Mouse (Mus musculus) hindlimb bud, embryonic 11.5 days (tissue): ENCODE measurements at regions not wholly inside any gene's neighbourhood (a gene's known extent, or its start where the extent isn't known, plus 50 kb on each side); places are given as distances from the start of the nearest gene placed in this dataset.
"Not testable (repeated sequence)": the region's sequence is repeated elsewhere in the genome, so short reads cannot be mapped to it uniquely, and the experiment has no call there.

Source experiments
- DNase-seq: peaks from one replicate; pipeline ENCODE4 v3.0.0-alpha.2; 2012; ENCODE audit warnings: low read depth, low spot score; ENCODE audit errors: extremely low spot score

- no peak for DNase-seq
Observed at GRCm38 (mm10) chr12:93152618-93153245, 1303.8 kb upstream of the Sel1l start.

DNA sequence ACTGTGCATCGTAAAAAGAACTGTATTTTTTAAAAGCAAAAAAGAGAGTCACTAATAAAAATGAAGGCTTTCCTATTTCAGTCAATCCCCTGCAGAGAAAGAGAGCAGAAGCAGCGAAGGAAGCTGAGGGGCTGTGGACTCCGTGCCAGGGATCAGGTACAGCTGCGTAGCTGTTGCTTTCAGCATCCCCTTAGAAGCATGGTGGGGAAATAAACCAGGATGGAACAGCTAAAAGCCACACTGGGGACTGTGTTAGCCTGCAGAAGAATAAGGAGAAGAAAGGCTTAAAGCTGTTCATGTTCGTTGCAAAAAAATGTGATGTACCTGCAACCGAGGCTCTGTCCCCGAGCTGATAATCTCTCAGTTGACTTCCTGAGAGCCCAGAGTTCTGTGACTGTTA is 1302.6 kb upstream of the Sel1l start:
- DNase-seq, result no peak

GRCm38 (mm10) chr12:93142265-93142664 is 1293.3 kb upstream of the Sel1l start:
- DNase-seq, result no peak

DNA sequence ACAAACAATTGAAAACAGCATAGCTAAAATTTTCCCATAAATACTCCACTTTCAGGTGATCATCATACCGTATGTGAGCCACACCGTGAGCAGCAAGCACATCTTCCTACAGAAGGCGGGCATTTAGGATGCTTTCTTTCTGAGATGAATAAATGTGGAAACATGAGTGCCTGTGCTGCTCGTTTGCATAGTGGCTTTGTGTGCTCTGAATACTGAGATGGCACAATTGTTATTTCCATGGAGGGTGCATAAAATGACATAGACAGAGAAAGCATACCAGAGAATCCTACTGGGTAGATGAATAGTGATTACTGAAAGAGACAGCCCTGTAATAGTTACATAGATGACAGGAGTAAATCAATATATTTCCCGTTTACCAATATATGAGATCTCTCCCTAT is 1287.4 kb upstream of the Sel1l start:
- no peak for DNase-seq

- DNase-seq, result no peak
Observed at GRCm38 (mm10) chr12:93122216-93122615, 1273.3 kb upstream of the Sel1l start.

GRCm38 (mm10) chr12:93088031-93088790 is 1239.3 kb upstream of the Sel1l start:
- DNase-seq, result no peak

DNA sequence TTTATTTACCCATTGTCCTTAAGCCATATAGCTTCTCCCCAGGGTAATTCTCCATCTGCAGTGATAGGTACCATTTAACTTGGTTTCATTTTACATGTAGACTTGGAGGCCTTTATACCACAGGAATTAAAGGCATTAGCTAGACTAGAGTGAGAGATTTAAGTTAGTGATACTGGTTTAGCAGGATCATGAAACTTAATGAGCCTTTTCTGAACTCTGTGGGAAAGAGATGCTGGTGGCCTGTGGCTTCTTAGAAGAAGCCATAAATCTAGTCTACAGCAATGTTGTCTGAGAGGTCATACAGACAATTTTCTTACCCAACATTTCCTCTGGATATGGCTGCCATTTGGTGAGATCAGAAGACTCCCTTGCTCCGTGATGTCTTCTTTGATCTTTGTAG is 1214.9 kb upstream of the Sel1l start:
- no peak for DNase-seq

DNA sequence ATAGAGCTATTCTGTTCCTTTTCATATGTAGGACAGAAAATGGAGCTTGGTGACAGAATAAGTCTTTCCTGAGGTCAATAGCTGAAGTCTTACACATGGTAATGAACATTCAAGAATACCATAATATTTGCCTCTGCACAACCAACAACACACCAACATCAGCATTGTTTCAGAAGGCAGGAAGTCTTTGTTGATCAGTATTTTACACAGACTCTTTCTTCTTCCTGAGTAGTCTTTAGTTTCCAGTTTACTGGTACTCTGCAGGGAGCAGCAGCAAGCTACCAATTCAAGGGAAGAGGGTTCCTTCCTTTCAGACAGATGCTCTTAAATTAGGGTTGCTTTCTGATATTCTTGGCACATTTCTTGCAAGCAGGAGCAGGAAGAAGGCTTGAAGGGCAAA is 1170.7 kb upstream of the Sel1l start:
- no peak for DNase-seq

GRCm38 (mm10) chr12:93011583-93011982 is 1162.6 kb upstream of the Sel1l start:
- no peak for DNase-seq

GRCm38 (mm10) chr12:93006844-93007365 is 1157.9 kb upstream of the Sel1l start:
- DNase-seq, result peak; percentile 52

DNA sequence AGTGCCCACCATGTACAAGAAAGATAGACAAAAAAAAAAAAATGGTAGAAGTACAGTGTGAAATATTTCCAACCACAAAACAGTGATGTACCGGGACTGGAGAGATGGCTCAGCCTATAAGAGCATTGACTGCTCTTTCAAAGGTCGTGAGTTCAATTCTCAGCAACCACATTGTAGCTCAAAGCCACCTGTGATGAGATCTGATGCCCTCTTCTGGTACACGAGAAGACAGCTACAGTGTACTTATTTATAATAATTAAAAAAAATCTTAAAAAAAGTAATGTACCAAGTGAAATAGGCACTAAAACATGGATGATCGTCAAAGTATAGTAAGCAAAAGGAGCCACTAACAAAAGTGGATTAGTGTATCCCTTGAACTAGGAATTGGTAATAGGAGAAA is 1154.2 kb upstream of the Sel1l start:
- no peak for DNase-seq

GRCm38 (mm10) chr12:92975698-92976097 is 1126.7 kb upstream of the Sel1l start:
- DNase-seq, result no peak

- DNase-seq, result no peak
Observed at GRCm38 (mm10) chr12:92944352-92944751, 1095.4 kb upstream of the Sel1l start.

DNA sequence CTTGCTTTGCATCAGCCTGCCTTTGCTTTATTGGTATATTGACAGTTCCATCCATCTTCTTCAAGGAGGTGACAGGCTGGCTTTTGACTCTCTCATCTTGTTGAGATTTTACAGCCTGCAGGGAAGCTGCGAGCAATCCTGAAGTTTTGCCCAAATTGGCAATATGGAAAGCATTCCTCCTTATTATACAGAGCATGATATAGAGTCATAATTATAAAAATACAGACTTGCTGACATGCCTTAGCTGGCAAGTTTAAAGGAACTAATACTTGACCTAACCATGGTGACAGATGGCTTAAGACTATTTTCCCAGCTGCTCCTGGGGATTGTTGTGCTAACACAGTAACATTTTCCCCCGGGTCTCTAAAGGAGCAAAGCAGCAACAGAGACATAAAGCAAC is 1078.6 kb upstream of the Sel1l start:
- no peak for DNase-seq

DNA sequence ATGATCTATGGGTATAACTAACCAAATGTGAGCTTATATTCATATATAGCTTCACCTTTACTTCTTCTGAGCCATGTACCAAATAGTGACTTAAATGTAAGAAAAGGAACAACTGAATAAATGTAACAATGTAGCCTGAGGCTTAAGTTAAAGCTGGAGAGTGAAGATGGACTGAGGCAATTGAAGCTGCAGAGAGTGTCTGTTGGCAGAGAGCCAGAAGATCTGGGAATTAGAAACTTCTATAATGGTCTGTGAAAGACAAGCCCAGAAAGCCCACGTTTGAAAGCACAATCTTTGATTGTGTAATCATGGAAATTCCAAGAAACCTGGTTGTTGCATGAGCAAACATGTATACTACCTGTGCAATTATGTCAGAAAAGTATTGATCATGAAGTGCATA is 1078.0 kb upstream of the Sel1l start:
- DNase-seq, result no peak

DNA sequence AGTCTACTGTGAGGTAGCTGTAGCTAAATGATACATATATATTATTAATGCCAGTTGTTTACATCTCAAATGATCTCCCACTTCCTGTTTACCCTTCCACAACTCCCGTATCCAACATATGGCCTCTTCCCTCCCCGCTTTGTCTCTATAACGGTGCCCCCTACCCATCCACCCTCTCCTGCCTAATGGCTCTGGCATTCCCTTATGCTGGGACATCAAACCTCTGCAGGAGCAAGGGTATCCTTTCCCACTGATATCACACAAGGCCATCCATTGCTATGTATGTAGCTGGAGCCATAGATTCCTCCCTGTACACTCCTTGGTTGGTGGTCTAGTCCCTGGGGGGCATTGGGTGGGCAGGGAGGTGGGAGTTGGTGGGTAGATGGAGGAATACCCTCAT is 1071.0 kb upstream of the Sel1l start:
- no peak for DNase-seq

DNA sequence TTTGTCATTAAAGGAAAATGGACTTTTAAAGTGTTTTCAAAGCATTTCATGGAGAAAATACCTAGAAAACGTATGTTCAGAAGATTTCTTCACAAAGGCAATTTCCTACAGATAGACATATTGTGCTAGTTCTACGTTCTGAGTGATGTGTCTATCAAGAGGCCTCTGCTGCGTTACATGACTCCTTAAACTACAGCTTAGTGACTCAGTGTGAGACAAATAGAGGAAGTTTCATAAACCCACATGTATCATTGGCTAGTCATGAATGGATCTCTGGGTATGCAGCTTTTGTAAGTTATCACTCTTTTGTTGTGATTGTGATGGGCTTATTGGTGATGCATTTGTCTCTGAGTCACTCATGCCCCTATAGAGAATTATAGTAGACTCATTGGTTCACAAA is 1067.3 kb upstream of the Sel1l start:
- no peak for DNase-seq

GRCm38 (mm10) chr12:92915776-92916175 is 1066.8 kb upstream of the Sel1l start:
- DNase-seq, result no peak

DNA sequence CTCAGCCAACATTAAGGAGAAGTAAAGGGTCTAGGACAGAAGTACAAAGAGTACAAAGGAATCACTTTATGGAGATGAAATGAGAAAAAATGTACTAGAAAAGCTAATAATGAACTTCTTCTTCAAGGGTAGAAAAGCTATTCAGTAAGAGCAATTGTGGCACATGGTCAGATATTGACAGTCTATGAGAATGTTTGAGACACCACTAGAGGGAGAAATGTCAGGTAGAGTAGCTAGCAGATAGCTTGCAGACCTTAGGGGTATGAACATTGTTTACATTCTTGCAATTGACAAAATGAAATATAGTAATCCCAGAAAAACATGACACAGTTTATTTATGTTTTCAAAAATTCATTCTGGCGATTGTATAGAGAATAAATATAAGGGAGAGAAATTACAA is 1066.2 kb upstream of the Sel1l start:
- DNase-seq, result no peak

- DNase-seq, result no peak
Observed at GRCm38 (mm10) chr12:92904382-92904781, 1055.4 kb upstream of the Sel1l start.

DNA sequence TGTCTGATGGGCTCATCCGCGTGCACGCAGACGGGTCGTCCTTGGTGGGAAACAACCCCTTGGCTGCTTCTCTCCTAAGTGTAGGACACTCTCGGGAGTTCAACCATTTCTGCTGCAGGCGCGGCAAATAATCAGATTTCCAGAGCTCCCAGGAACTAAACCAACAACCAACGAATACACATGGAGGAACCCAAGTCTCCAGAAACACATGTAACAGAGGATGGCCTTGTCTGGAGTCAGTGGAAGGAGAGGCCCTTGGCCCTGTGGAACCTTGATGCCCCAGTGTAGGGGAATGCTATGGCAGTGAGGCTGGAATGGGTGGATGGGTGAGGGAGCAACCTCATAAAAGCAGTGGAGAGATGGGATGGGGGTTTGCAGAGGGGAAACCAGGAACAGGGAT is 1043.4 kb upstream of the Sel1l start:
- DNase-seq, result no peak

- not testable (repeated sequence) for DNase-seq
Observed at GRCm38 (mm10) chr12:92891663-92892062, 1042.7 kb upstream of the Sel1l start.

- not testable (repeated sequence) for DNase-seq
Observed at GRCm38 (mm10) chr12:92891126-92891525, 1042.2 kb upstream of the Sel1l start.
